Mouse (Mus musculus) testis, postnatal 10 days (tissue): ENCODE measurements around the gene Pola1.

Experiments
- DNase-seq: peaks from one replicate; pipeline ENCODE4 v3.0.0; 2021; ENCODE audit warnings: low spot score

Pola1 gene

GRCm38 (mm10) chrX:93631657-93632449, at the start of gene Pola1:
Pola1 (minus strand) TSS chrX:93632155.
- peak; percentile 84 for DNase-seq

GRCm38 (mm10) chrX:93676228-93676627, 44.3 kb upstream of the Pola1 start:
- no peak for DNase-seq

- DNase-seq = peak; percentile 58
Observed at GRCm38 (mm10) chrX:93674836-93675795, 43.2 kb upstream of the Pola1 start.

GRCm38 (mm10) chrX:93674432-93674831, 42.5 kb upstream of the Pola1 start:
- no peak for DNase-seq

GRCm38 (mm10) chrX:93664787-93665186, 32.8 kb upstream of the Pola1 start:
- no peak for DNase-seq

GRCm38 (mm10) chrX:93663919-93664586, 32.1 kb upstream of the Pola1 start:
- no peak for DNase-seq

GRCm38 (mm10) chrX:93655153-93655552, 23.2 kb upstream of the Pola1 start:
- no peak for DNase-seq

GRCm38 (mm10) chrX:93654218-93655002, 22.5 kb upstream of the Pola1 start, which contains the start of gene Pcyt1b:
Pcyt1b (plus strand) TSS chrX:93654863.
- no peak for DNase-seq

- no peak for DNase-seq
Observed at GRCm38 (mm10) chrX:93650738-93651137, 18.8 kb upstream of the Pola1 start.

- DNase-seq = no peak
Observed at GRCm38 (mm10) chrX:93644022-93644421, 12.1 kb upstream of the Pola1 start.

GRCm38 (mm10) chrX:93643600-93643999, 11.6 kb upstream of the Pola1 start:
- no peak for DNase-seq

GRCm38 (mm10) chrX:93634861-93635375, 3.0 kb upstream of the Pola1 start:
- no peak for DNase-seq

GRCm38 (mm10) chrX:93630256-93630655, 1.7 kb downstream of the Pola1 start:
- DNase-seq = no peak

GRCm38 (mm10) chrX:93602214-93602613, 29.7 kb downstream of the Pola1 start:
- DNase-seq = no peak

GRCm38 (mm10) chrX:93594283-93594682, 37.7 kb downstream of the Pola1 start:
- no peak for DNase-seq

- no peak for DNase-seq
Observed at GRCm38 (mm10) chrX:93580931-93581330, 51.0 kb downstream of the Pola1 start.

GRCm38 (mm10) chrX:93557171-93557570, 74.8 kb downstream of the Pola1 start:
- DNase-seq = no peak

- no peak for DNase-seq
Observed at GRCm38 (mm10) chrX:93539779-93540178, 92.2 kb downstream of the Pola1 start.

GRCm38 (mm10) chrX:93502865-93503353, 129.0 kb downstream of the Pola1 start:
- DNase-seq = no peak

GRCm38 (mm10) chrX:93497597-93497996, 134.4 kb downstream of the Pola1 start:
- DNase-seq = no peak

- no peak for DNase-seq
Observed at GRCm38 (mm10) chrX:93465711-93466110, 166.2 kb downstream of the Pola1 start.
